Mouse (Mus musculus): ENCODE measurements around the gene Ube2n. TPM values are rescaled to one million over a fixed set of nuclear protein-coding genes. Genes with fewer than 3 reads are reported as not detected.
A peak's percentile ranks its signal among the peaks of the same experiment; 100 is the strongest.

Ube2n gene
- total RNA-seq, 2 experiments from 2014 or later, result 134 to 281 TPM

DNA sequence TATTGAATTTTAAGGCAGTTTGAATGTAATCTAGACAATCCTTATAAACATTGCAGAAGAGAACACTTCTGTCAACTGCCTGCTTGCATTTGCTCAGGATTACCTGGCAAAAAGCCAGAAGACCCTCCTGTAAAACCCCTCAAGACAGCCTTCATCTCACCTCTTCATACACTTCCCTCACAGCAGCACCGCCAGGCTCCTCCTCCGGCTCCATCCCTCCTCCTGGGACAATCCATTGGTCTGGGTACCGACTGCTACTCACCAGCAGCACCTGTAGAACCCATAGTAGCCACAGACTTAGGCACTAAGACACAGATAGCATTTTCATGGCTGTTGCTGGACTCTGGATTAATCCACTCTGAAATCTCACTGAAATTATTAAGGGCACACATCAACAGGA is 37.4 kb downstream of the Ube2n start:
- no peak for ATAC-seq (replicated peaks; ENCODE audit: poor library complexity, severe bottlenecking)

GRCm38 (mm10) chr10:95555866-95556265 is 40.9 kb downstream of the Ube2n start:
- no peak for ATAC-seq (replicated peaks; ENCODE audit: poor library complexity, severe bottlenecking)

- peak; percentile 65 for ATAC-seq (replicated peaks; ENCODE audit: poor library complexity, severe bottlenecking)
These were observed 42.4 kb downstream of the Ube2n start for GRCm38 (mm10) chr10:95557337-95557828.

GRCm38 (mm10) chr10:95559426-95559825 is 44.5 kb downstream of the Ube2n start:
- ATAC-seq (replicated peaks; ENCODE audit: poor library complexity, severe bottlenecking), result no peak

DNA sequence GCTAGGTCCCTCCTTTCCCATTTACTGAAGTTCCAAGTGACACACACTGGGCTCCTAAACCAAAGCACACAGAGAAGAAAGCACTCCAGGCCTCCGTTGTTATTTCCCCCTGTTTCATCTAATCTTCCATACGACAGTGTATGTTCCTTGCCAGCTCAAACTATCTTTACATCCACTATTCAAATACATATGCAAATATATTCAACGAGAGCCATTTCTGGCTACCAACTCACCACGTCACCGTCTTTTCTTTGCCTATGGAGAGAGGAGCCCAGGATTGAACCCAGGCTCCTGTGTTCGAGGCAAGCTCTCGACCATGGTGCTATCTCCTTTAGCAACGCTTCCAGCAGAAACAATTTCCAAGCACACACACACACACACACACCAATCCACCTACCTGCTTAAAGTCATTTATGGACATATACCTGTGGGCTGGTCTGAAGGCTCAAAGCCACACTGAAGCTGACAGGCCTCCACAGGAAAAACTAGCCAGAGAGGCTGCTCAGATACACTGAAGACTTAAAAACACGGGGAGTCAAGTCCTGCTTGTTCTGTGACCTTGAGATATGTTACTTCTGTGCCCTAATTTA is 45.5 kb downstream of the Ube2n start:
- no peak for ATAC-seq (replicated peaks; ENCODE audit: poor library complexity, severe bottlenecking)

GRCm38 (mm10) chr10:95561616-95562015 is 46.7 kb downstream of the Ube2n start:
- ATAC-seq (replicated peaks; ENCODE audit: poor library complexity, severe bottlenecking), result no peak

DNA sequence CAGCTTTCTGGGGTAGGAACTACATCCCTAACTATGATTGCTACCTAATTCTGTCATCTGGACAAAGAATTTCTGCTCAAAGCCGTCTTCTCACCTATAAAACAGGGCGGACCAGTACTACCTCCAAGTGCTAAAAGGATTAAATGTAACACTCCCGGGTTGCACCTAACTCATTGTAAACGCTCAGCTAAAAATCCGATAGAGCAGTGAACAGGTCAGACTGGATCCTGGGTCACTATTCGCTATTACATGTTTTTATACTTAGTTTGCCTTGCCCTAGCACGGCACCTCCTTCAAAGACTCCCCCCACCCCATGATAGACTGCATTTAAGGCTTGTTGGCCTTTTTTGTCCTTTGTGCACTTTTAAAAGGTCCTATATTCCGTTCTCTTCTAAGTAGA is 47.5 kb downstream of the Ube2n start:
- no peak for ATAC-seq (replicated peaks; ENCODE audit: poor library complexity, severe bottlenecking)

DNA sequence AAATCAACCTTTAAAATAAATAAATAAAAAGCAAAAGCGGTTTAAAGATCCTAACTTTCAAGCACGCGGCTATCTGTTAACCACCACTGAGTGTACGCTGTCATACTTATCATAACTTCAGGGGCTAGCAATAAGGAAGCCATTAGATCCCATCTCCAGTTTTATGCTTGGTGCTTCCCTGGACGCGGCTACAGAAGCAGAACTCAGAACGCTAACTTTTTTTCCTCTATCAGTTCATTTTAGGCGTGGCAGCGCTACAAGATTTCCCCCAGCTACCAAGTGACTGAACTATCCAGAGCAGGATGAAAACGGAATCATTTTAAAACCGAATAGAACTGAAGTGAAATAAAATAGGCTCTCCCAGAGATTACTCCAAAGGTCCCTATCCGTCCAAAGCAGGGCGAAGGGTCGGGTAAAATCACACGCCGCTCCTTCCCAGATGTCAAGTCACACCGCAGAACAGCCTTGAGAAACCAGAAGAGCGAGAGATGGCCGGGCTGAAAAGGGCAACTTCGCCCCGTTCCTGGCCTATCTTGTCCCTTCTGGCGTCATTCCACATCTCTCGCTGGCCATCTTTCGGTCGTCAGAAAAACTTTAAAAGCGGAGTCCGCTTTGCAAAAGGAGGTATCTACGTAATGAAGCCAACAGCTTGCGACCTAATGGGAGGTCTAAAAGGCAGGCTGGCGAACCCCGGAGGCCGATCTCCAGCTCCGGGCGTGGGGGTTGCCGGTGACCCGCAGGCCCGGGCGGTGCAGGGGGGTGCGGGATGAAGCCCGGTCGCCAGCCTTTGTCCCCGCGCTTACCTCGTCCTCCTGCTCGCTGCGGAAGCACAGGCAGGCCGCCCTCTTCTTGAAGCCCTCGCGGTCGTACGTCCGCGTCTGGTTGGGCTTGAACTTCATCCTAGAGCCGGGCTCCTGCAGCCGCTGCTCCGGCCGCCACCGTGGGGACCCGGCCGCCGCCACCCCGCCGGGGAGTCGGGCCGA is 48.2 kb downstream of the Ube2n start:
- 0 out of 2 replicates have a peak, but pooled peaks have one; percentile 6 for ATAC-seq (replicated peaks; ENCODE audit: poor library complexity, severe bottlenecking)

GRCm38 (mm10) chr10:95563851-95564845 is 49.2 kb downstream of the Ube2n start, which contains the start of gene Nudt4:
Gene Nudt4 (minus strand): TSS chr10:95564146.
- ATAC-seq (replicated peaks; ENCODE audit: poor library complexity, severe bottlenecking), result peak; percentile 68

DNA sequence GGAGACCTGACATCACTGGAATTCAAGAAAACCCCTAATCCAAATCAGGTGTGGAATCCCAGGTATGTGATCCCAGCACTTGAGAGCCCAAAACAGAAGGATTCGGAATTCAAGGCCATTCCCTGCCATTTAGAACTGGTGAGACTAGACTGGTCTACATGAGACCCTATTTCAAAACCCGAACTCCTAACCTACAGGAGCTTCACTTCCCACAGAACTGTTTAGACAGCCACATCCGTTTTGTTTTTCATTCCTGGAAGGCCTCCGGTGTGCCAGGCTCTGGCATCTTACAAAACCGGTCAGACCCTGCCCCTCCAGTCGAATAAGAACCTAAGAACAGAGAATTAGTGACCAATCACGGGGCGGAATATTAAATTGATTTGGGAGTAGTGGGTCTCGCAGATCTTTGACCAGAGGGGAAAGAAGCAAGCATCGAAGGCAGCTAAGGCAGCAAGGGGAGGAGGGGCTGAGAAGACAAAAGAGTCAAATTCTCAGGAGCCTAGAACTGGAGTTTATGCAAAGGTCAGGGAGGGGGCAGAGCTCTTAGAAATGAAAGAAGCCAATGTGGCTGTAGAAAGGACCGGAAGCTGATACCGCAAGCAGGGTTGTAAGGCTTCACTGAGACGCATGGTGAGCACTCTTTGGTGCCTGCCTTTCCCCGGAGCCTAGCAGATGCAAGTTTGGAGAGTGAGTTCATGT is 50.4 kb downstream of the Ube2n start:
- peak; percentile 57 for ATAC-seq (replicated peaks; ENCODE audit: poor library complexity, severe bottlenecking)

- no peak for ATAC-seq (replicated peaks; ENCODE audit: poor library complexity, severe bottlenecking)
These were observed 51.8 kb downstream of the Ube2n start for GRCm38 (mm10) chr10:95566786-95567185.

DNA sequence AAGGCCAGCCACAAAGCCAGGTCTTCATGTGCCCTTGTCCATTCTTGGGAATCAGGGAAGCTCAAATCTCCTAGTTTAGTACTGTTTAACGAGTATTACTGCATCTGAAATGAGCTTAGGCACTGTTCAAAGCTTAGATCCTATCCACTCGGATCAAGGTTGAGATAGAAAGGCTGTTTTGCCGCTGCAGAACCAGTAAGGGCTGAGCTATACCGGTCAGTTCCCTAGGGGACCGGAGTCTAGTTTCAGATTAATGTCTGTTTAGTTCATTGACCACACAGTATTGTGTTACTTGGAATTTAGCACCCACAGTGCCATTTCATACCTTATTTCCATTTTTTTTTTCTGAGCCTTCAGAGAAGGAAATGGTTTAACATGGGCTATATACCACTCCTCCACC is 52.6 kb downstream of the Ube2n start:
- no peak for ATAC-seq (replicated peaks; ENCODE audit: poor library complexity, severe bottlenecking)

- no peak for ATAC-seq (replicated peaks; ENCODE audit: poor library complexity, severe bottlenecking)
These were observed 53.1 kb downstream of the Ube2n start for GRCm38 (mm10) chr10:95568016-95568415.

DNA sequence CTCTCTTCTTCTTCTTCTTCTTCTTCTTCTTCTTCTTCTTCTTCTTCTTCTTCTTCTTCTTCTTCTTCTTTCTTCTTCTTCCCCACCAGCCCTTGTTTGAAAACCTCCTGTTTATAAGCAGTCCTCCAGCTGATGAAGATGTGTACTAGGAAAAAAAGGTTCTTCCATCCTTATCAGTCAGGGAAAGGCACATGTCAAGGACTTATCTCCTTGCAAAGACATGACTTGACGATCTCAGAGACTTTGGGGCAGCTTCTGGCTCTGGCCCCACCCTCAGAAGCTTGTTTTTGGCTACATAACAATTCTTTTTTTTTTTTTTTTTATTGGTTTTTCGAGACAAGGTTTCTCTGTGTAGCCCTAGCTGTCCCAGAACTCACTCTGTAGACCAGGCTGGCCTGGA is 54.5 kb downstream of the Ube2n start:
- ATAC-seq (replicated peaks; ENCODE audit: poor library complexity, severe bottlenecking), result no peak

DNA sequence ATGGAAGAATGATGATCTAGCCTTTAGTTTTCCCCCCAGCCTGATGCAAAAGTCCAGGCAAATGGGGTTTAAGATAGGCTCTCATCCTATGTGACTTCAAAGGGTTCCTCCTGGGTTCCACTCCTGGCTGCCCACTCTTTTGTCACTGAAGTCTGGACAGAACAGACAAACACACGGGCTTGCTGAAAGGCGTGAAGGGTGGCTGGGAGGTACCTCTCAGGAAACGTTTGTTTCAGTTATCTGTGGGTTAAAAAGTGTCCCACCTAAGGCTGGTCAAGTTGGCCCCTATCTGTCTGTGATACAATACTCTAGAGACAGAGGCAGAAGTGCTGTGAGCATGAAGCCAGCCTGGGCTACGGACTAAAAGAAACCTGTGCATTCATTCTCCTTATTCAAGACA is 60.0 kb downstream of the Ube2n start:
- no peak for ATAC-seq (replicated peaks; ENCODE audit: poor library complexity, severe bottlenecking)

- no peak for ATAC-seq (replicated peaks; ENCODE audit: poor library complexity, severe bottlenecking)
These were observed 61.0 kb downstream of the Ube2n start for GRCm38 (mm10) chr10:95575839-95576380.

DNA sequence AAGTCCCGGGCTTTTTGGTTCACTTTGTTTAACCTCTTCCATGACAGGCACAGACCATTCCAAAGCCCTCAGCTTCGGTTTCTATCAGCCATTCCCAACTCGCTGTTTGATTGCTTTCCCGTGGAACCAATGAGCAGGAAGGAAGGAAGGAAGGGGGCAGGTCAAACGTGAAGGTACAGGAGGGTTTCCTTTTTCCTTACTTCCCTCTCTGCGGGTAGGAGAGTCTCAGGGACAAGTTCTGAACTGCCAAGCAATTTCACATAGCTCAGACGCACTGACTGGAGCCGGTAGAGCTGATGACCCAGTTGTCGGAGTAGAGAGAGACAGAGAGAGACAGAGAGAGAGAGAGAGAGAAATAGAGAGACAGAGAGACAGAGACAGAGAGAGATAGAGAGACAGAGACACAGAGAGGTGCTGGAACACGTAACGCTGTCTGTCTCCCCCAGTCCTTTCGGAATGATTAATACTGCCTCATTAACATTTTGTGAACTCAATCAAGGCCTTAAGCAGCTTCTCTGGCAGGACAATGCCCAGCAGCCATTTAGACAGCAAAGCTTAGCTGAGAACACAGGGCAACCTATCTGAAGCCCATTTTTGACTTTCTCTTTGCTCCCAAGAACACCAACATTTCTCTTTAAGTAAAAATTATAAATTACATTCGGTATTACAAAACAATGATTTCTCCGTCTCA is 62.1 kb downstream of the Ube2n start:
- peak; percentile 42 for ATAC-seq (replicated peaks; ENCODE audit: poor library complexity, severe bottlenecking)

- ATAC-seq (replicated peaks; ENCODE audit: poor library complexity, severe bottlenecking), result no peak
These were observed 62.6 kb downstream of the Ube2n start for GRCm38 (mm10) chr10:95577567-95577950.

- ATAC-seq (replicated peaks; ENCODE audit: poor library complexity, severe bottlenecking), result no peak
These were observed 70.6 kb downstream of the Ube2n start for GRCm38 (mm10) chr10:95585554-95585953.
